Mouse (Mus musculus) bone marrow macrophage, adult 2 months (primary cell): ENCODE data around the gene Elovl1.

Experiments used
- CTCF ChIP-seq: IDR thresholded peaks from 2 replicates; pipeline ENCODE4 v1.5.1; 2012; ENCODE audit warnings: low read depth, mild to moderate bottlenecking, low read length, moderate library complexity
- POLR2A ChIP-seq: IDR thresholded peaks from 2 replicates; pipeline ENCODE4 v1.6.1; 2012; ENCODE audit warnings: mild to moderate bottlenecking, low read depth, low read length, borderline replicate concordance

- no peak for TF ChIP-seq CTCF
- TF ChIP-seq POLR2A, result no peak
Observed at GRCm38 (mm10) chr4:118394505-118394904, 33.4 kb upstream of the Elovl1 start.
